Mouse (Mus musculus) layer of hippocampus, adult 8-10 months (tissue): ENCODE measurements at regions not wholly inside any gene's neighbourhood (a gene's known extent, or its start where the extent isn't known, plus 50 kb on each side); places are given as distances from the start of the nearest gene placed in this dataset.

Source experiments
- DNase-seq, 2 experiments: peaks; one replicate each; pipeline ENCODE4 v3.0.0; 2022; ENCODE audit warnings: low spot score in 2 of 2

GRCm38 (mm10) chr5:41206462-41206861 lies 501.5 kb downstream of the Rab28 start:
- no peak for DNase-seq

GRCm38 (mm10) chr5:41204417-41204816 lies 503.5 kb downstream of the Rab28 start:
- no peak for DNase-seq

- DNase-seq, result no peak
Measured at GRCm38 (mm10) chr5:41187193-41187592, 520.8 kb downstream of the Rab28 start.

GRCm38 (mm10) chr5:41177220-41177619 lies 530.7 kb downstream of the Rab28 start:
- DNase-seq, result no peak

- DNase-seq, result no peak
Measured at GRCm38 (mm10) chr5:41165870-41166626, 541.9 kb downstream of the Rab28 start.

- DNase-seq, result no peak
Measured at GRCm38 (mm10) chr5:41125050-41125449, 582.9 kb downstream of the Rab28 start.

GRCm38 (mm10) chr5:41117658-41118057 lies 590.3 kb downstream of the Rab28 start:
- no peak for DNase-seq

GRCm38 (mm10) chr5:41087773-41088172 lies 620.2 kb downstream of the Rab28 start:
- DNase-seq, result no peak

- peak; percentile 11 to 30 for DNase-seq
Measured at GRCm38 (mm10) chr5:41076412-41076811, 631.5 kb downstream of the Rab28 start.

- no peak for DNase-seq
Measured at GRCm38 (mm10) chr5:41061646-41062045, 646.3 kb downstream of the Rab28 start.

- no peak for DNase-seq
Measured at GRCm38 (mm10) chr5:41061222-41061621, 646.7 kb downstream of the Rab28 start.

- DNase-seq, result no peak
Measured at GRCm38 (mm10) chr5:41058015-41058414, 649.9 kb downstream of the Rab28 start.

- DNase-seq, result no peak
Measured at GRCm38 (mm10) chr5:41051948-41052347, 656.0 kb downstream of the Rab28 start.

GRCm38 (mm10) chr5:41048515-41048914 lies 659.4 kb downstream of the Rab28 start:
- DNase-seq, result no peak

GRCm38 (mm10) chr5:41045221-41045620 lies 662.7 kb downstream of the Rab28 start:
- no peak for DNase-seq

GRCm38 (mm10) chr5:41044465-41044864 lies 663.5 kb downstream of the Rab28 start:
- DNase-seq, result peak; percentile 40 to 82

- DNase-seq, result no peak
Measured at GRCm38 (mm10) chr5:41038790-41039189, 669.2 kb downstream of the Rab28 start.

GRCm38 (mm10) chr5:41006692-41007091 lies 701.3 kb downstream of the Rab28 start:
- peak in 1 of 2 experiments; percentile 7 for DNase-seq

GRCm38 (mm10) chr5:40986562-40986961 lies 721.4 kb downstream of the Rab28 start:
- DNase-seq, result no peak

- DNase-seq, result no peak
Measured at GRCm38 (mm10) chr5:40974892-40975291, 733.1 kb downstream of the Rab28 start.

GRCm38 (mm10) chr5:40952901-40953595 lies 754.9 kb downstream of the Rab28 start:
- peak; percentile 61 to 69 for DNase-seq

GRCm38 (mm10) chr5:40929127-40929526 lies 778.8 kb downstream of the Rab28 start:
- DNase-seq, result peak in 1 of 2 experiments; percentile 6

GRCm38 (mm10) chr5:40920920-40921319 lies 787.0 kb downstream of the Rab28 start:
- no peak for DNase-seq
